Mouse (Mus musculus) neural tube, embryonic 12.5 days (tissue): ENCODE results near the gene Slc4a4. TPM values are rescaled to one million over a fixed set of nuclear protein-coding genes. Genes with fewer than 3 reads are reported as not detected.

Experiments
- ATAC-seq: fragments of 200-750 bp; cut with Nextera tagmentation; 2 replicates; pipeline ENCODE4 v1.8.0; 2017; ENCODE audit warnings: low read depth, mild to moderate bottlenecking, moderate TSS enrichment, moderate library complexity; ENCODE audit not compliant: low FRiP score
- H3K27ac ChIP-seq: fragments of 300-500 bp; sonication (generic); 2 replicates; pipeline ENCODE4 v1.5.1; 2016
- H3K27me3 ChIP-seq: fragments of 300-500 bp; sonication (generic); replicated peaks from 2 replicates; pipeline ENCODE4 v1.6.1; 2016; ENCODE audit warnings: mild to moderate bottlenecking
- H3K36me3 ChIP-seq: fragments of 300-500 bp; sonication (generic); 2 replicates; pipeline ENCODE4 v1.6.1; 2016; ENCODE audit warnings: mild to moderate bottlenecking
- H3K4me1 ChIP-seq: fragments of 300-500 bp; sonication (generic); 2 replicates; pipeline ENCODE4 v1.6.1; 2016
- H3K4me2 ChIP-seq: fragments of 300-500 bp; sonication (generic); replicated peaks from 2 replicates; pipeline ENCODE4 v1.6.1; 2016; ENCODE audit warnings: mild to moderate bottlenecking
- H3K4me3 ChIP-seq: fragments of 300-500 bp; sonication (generic); 2 replicates; pipeline ENCODE4 v1.5.1; 2016
- H3K9ac ChIP-seq: fragments of 300-500 bp; sonication (generic); 2 replicates; pipeline ENCODE4 v1.6.1; 2016; ENCODE audit warnings: mild to moderate bottlenecking
- H3K9me3 ChIP-seq: fragments of 300-500 bp; sonication (generic); 2 replicates; pipeline ENCODE4 v1.6.1; 2016; ENCODE audit warnings: mild to moderate bottlenecking
- WGBS: fragments of 180-500 bp; shearing (Covaris S2); methylation state at CpG from one replicate; pipeline ENCODE4 v1.1.7; 2016; 5-methylcytosine and 5-hydroxymethylcytosine counted together
- polyA plus RNA-seq: library from polyadenylated mRNA; unstranded; fragments of >200 nt; fragmentation: Nextera tagmentation; extraction: Ambion mirVana; gene quantifications from 2 replicates; pipeline ENCODE4 v1.2.1, GENCODE M21; 2016

Gene Slc4a4
- polyA plus RNA-seq, 1 experiment from 2014 or later: 3.9 TPM

DNA sequence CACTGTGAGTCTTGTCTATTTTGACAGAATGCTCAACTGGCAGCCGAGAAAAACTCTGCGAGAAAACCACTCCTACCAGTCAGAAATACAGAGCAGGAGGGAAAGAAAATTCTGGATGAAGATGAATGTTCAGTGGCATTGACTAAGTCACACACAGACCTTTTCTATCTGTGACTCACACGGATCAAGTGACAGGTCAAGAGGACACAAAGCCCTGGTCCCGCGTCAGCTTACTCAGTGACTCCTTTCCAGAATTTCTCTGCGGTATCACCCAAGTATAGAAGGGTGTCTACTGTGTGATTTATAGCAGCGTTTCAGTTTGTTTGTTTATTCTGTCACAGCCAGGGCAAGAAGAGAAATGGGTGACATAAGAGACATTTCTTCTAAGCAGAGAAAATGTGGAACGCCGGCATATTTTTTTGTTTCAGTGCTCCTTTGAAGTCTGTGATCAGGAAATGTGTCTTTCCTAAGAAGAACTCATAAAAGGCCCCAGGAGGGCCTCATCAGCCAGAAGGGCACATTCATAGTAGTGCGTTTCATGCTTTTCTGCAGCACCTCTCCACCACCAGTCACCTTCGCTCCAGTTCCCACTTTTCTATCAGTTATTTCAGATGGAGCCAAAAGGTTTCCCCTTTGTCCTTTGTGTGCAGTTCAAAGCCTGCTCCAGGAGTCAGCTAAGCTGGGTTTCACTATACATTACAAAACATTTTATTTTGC is 82.5 kb downstream of the Slc4a4 start:
- Histone ChIP-seq H3K27ac (no peak overlapping the region), H3K36me3 (no peaks in the 10 kb centered on the region), H3K27me3 (no peaks in the 10 kb centered on the region), H3K4me3 (no peak overlapping the region), H3K9ac (no peak overlapping the region), H3K9me3 (no peaks in the 10 kb centered on the region), H3K4me1 (no peaks in the 10 kb centered on the region), H3K4me2 (no peak overlapping the region)
- 27% methylated on average over 11 of the region's 11 CpGs for WGBS
- no peak for ATAC-seq

DNA sequence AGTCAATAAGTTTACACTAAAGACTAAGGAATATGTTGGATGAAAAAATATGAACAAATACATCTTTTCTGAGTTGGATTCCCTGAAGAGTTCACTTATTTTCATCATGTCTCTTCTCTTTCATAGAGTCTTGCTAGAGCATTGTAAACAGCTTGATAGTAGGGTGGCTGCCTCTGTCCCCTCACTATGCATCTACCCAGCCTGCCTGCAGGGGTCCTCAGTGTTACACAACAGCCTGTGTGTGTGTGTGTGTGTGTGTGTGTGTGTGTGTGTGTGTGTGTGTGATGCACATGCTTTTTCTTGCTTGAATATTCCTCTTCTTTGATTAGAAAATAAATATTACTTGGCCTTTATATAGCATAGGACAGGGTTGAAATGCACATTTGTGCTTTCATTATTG is 84.9 kb downstream of the Slc4a4 start:
- Histone ChIP-seq H3K4me1 (no peaks in the 10 kb centered on the region; the same call in 1 of the 2 replicates), H3K4me2 (no peak overlapping the region), H3K27me3 (no peaks in the 10 kb centered on the region), H3K36me3 (no peaks in the 10 kb centered on the region), H3K4me3 (no peak overlapping the region), H3K9ac (no peak overlapping the region), H3K9me3 (no peaks in the 10 kb centered on the region), H3K27ac (no peak overlapping the region)
- no peak for ATAC-seq

DNA sequence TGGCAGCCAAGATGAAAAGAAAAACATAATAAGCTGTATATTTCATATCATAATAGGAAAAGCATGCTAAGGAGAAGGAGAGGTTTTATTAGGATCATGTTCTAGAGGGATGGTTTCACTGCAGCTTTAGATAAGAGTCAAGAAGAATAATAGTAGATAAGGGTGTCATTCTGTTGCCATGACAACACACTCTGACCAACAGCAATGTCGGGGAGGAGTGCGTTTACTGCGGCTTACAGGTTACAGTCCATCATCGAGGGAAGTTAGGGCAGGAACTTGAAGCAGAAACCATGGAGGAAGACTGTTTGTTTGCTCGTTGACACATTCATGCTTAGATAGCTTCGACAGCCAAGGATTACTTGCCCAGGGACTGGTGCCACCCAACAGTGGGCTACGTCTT is 85.7 kb downstream of the Slc4a4 start:
- Histone ChIP-seq H3K9ac (no peak overlapping the region), H3K9me3 (no peaks in the 10 kb centered on the region), H3K4me2 (no peak overlapping the region), H3K4me1 (no peaks in the 10 kb centered on the region; the same call in 1 of the 2 replicates), H3K4me3 (no peak overlapping the region), H3K27ac (no peak overlapping the region), H3K27me3 (no peaks in the 10 kb centered on the region), H3K36me3 (no peaks in the 10 kb centered on the region)
- no peak for ATAC-seq
- WGBS: 77% methylated on average over 7 of the region's 7 CpGs

DNA sequence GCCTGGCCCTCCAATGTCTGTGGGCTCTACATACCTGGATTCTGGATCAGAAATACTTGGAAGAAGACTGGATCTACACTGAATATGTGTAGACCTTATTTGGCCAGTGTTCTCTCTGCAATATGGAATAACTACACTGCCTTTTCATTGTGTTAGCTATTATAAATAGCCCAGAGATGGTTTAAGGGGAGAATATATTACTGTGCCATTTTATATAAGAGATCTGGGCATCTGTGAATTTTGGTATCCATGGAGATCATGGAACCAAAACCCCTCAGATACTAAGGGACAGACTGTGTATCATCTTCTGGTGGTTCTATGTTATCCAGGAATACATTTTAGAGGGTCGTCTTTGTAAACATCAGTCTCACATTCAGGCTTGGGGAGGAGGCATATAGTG is 86.5 kb downstream of the Slc4a4 start:
- H3K4me3 ChIP-seq: no peak overlapping the region
- 92% methylated on average over 1 of the region's 1 CpGs for WGBS
- no peaks in the 10 kb centered on the region; the same call in 1 of the 2 replicates for H3K4me1 ChIP-seq
- ATAC-seq: no peak
- H3K9ac ChIP-seq: no peak overlapping the region
- no peak overlapping the region for H3K27ac ChIP-seq
- H3K36me3 ChIP-seq: no peaks in the 10 kb centered on the region
- H3K27me3 ChIP-seq: no peaks in the 10 kb centered on the region
- H3K4me2 ChIP-seq: no peak overlapping the region
- no peaks in the 10 kb centered on the region for H3K9me3 ChIP-seq

DNA sequence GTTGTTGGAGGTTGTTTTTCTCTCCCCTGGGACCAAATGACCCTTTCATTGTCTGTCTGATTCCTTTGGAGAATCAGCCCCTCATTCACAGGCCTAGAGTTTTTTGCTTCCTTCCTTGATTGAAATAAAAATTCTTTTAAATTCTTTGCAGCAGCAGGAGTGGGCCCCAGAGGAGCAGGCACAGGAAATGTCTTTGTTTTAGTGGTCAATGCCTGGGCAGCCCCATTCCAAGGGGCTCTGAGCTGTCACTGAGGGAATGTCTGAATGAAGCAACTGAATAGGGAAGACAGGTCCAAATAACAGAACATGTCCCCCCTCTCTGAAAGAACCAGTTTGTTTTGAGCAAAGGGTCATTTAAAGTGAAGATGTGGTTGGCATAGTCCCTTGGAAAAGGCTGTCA is 89.1 kb downstream of the Slc4a4 start:
- no peak overlapping the region for H3K9ac ChIP-seq
- no peak overlapping the region for H3K4me2 ChIP-seq
- no peaks in the 10 kb centered on the region; the same call in 1 of the 2 replicates for H3K4me1 ChIP-seq
- H3K27ac ChIP-seq: no peak overlapping the region
- no peaks in the 10 kb centered on the region for H3K27me3 ChIP-seq
- no peak for ATAC-seq
- H3K9me3 ChIP-seq: no peaks in the 10 kb centered on the region
- H3K36me3 ChIP-seq: no peaks in the 10 kb centered on the region
- no peak overlapping the region for H3K4me3 ChIP-seq

DNA sequence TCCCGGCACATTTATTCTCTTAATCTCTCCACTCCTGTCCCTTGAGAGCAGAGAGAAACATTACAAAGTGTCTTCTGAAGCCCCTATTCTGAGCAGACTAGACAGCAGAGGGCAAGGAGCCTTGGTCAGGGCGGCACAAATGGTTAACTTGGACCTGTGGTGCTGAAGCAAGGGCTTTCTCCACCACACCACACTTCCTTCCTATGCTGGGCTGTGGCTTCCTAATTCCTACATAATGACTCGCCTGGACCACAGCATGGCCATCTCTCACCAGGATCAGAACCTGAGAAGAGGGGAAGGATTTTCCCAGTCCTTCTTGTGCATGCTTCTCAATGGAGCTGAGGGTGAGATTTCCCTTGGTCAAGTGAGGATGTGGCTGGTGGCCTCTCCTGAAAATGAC is 89.8 kb downstream of the Slc4a4 start:
- H3K36me3 ChIP-seq: no peaks in the 10 kb centered on the region
- H3K4me3 ChIP-seq: no peak overlapping the region
- H3K4me2 ChIP-seq: no peak overlapping the region
- H3K27me3 ChIP-seq: no peaks in the 10 kb centered on the region
- no peak overlapping the region for H3K27ac ChIP-seq
- no peak for ATAC-seq
- H3K4me1 ChIP-seq: no peaks in the 10 kb centered on the region; the same call in 1 of the 2 replicates
- no peak overlapping the region for H3K9ac ChIP-seq
- WGBS: 72% methylated on average over 3 of the region's 3 CpGs
- H3K9me3 ChIP-seq: no peaks in the 10 kb centered on the region

DNA sequence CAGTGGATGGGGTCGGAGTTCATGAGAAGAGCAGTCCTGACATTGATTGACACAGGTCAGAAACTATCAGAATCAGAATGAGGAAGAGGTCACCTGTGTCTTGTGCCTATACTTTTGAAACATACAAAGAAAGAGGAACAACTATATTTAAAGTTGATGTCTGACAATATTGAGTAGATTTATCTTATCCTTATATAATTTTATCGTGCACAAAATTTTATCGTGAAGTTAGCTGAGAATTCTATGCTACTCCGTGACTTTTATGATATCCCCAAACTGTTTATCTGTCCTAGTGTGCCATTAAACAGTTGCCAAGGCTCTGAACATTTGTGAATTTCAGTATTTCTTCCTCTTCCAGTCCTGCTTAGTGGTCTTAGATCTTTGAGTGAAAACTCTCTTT is 94.1 kb downstream of the Slc4a4 start:
- Histone ChIP-seq H3K36me3 (no peaks in the 10 kb centered on the region), H3K4me3 (no peak overlapping the region), H3K9me3 (no peaks in the 10 kb centered on the region), H3K9ac (no peak overlapping the region), H3K4me2 (no peak overlapping the region), H3K27ac (no peak overlapping the region), H3K27me3 (no peaks in the 10 kb centered on the region), H3K4me1 (no peaks in the 10 kb centered on the region; the same call in 1 of the 2 replicates)
- 95% methylated on average over 4 of the region's 4 CpGs for WGBS
- no peak for ATAC-seq

DNA sequence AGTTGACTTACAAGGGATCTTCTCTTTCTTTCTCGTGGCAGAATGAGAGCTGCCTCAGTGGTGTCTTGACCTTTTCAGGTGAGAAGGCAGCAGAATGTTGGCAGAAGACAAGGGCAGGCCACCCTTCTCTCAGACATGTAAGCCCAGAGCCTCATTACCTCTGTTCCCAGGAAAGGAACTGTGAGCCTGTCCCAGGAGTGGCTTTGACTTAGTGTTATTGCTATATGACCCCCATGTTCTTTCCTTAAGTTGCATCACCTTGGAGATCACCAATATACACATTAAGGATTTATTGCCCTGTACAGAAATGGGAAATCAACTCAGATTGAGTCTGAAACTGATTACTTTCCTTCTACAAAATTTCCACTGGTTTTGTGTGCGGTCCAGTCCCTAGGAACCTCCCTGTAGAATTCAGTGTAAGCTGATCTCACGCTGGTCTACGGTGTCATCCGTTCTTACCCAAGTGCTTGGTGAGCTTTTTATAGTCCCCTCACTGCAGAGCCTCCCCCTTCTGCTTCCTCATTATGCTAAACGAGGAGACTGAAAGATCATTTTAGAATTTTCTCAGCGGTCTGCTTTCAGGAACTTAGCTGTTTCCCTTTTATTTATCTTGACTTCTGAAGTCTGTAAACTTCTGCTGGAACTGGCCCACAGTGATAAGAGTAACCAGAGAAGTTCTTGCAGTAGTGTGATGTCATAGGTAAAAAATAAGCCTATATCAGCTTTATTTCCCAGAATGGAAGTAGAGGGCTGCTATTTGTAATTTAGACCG is 94.8 kb downstream of the Slc4a4 start:
- no peak for ATAC-seq
- Histone ChIP-seq H3K4me1 (no peaks in the 10 kb centered on the region), H3K27me3 (no peaks in the 10 kb centered on the region), H3K4me3 (no peak overlapping the region), H3K4me2 (no peak overlapping the region), H3K27ac (no peak overlapping the region), H3K9me3 (no peaks in the 10 kb centered on the region), H3K9ac (no peak overlapping the region), H3K36me3 (no peaks in the 10 kb centered on the region)
- WGBS: 50% methylated on average over 8 of the region's 8 CpGs

DNA sequence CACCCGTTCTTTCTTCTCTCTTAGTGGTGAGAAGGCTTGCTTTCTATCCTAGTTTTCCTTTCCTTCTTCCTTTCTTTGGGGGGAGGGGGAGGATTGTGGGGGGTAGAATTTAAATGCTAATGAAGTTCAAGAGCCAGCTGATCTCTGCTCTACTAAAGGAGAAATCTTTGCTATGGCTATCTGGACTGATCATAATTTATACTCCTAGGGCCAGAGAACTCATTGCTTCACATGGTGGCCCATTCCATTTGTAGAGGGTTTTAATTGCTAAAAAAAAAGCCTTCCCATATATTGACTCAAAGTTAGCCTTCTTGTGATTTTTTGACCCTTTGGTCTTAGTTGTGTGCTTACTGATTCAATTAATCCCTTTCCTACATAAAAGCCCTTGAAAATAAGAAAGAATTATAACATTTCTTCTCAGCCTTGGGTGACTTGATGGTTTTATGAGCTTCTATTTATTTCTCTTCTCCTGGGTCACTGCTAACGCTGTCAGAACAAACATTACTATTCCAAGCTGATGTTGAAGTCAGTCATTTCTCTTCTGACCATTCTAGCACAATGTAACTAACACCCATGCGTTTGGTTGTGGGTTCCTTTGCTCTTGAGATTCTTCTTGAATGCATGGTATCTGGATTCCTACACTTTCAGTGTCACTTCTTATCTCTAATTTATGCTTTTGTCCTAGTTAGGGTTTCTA is 95.6 kb downstream of the Slc4a4 start:
- Histone ChIP-seq H3K4me1 (no peaks in the 10 kb centered on the region), H3K4me3 (no peak overlapping the region), H3K4me2 (no peak overlapping the region), H3K27me3 (no peaks in the 10 kb centered on the region), H3K27ac (no peak overlapping the region), H3K36me3 (no peaks in the 10 kb centered on the region), H3K9me3 (no peaks in the 10 kb centered on the region), H3K9ac (no peak overlapping the region)
- 70% methylated on average over 3 of the region's 3 CpGs for WGBS
- no peak for ATAC-seq

DNA sequence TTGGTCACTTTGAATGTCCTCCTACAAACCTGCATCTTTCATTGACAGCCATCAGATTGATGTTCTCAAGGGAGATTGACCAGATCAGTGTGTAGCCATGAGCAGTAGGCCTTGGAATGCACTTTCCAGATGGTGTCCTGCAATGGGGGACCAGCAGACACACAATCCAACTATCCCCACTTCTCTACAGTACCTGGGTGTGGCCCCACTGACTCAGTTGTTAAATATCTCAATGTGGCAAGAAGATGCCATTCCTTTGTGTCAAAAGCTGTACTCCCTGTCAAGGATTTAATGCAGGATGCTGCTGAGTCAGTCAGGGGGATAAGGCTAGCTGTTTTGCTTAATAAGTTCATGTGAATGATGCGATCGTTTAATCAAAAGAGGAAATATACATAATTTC is 96.6 kb downstream of the Slc4a4 start:
- Histone ChIP-seq H3K27ac (no peak overlapping the region), H3K4me2 (no peak overlapping the region), H3K4me3 (no peak overlapping the region), H3K4me1 (no peaks in the 10 kb centered on the region), H3K9me3 (no peaks in the 10 kb centered on the region), H3K36me3 (no peaks in the 10 kb centered on the region), H3K9ac (no peak overlapping the region), H3K27me3 (no peaks in the 10 kb centered on the region)
- ATAC-seq: no peak
- 96% methylated on average over 2 of the region's 2 CpGs for WGBS

DNA sequence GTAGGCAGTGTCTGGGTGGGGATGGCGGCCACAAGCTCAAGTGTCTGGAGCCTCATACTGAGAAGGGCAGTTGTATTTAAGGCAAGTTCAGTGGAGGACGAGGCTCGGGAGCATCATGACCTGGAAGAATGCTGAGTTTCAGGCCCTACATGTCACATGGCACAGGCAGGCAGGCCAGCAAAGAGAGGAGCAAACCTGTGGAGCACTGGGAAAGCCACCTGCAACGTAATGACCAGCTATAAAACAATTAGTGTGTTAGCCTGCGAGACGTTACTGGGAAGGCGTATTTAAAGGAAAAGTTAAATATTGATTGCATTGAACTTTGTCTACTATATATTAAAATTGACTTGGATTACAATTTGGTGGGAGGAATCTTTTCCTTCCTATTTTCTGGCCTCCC is 97.0 kb downstream of the Slc4a4 start:
- Histone ChIP-seq H3K9ac (no peak overlapping the region), H3K4me3 (no peak overlapping the region), H3K9me3 (no peaks in the 10 kb centered on the region), H3K27ac (no peak overlapping the region), H3K4me1 (no peaks in the 10 kb centered on the region), H3K4me2 (no peak overlapping the region), H3K36me3 (no peaks in the 10 kb centered on the region), H3K27me3 (no peaks in the 10 kb centered on the region)
- 49% methylated on average over 7 of the region's 7 CpGs for WGBS
- ATAC-seq: no peak

DNA sequence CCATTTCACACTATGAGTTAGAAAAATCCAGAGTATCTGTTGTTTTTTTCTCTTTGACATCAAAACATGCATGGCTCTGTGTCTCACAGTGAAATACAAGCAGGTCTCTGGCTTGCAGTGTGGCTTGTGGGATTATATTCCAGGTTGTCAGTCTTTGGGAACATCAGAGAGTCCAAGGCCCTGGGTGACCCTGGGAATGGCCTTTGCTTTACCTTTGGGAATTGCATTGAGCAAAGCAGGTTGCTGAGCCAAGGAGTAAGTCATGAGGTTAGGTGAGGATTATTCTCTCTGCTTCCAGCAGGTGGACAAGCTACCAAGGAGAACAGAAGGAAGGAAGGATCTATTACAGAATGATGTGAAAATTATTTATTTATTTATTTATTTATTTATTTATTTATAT is 102.4 kb downstream of the Slc4a4 start:
- Histone ChIP-seq H3K4me1 (no peaks in the 10 kb centered on the region), H3K27me3 (no peaks in the 10 kb centered on the region), H3K4me3 (no peak overlapping the region), H3K9ac (no peak overlapping the region), H3K4me2 (no peak overlapping the region), H3K9me3 (no peaks in the 10 kb centered on the region), H3K36me3 (no peaks in the 10 kb centered on the region), H3K27ac (no peak overlapping the region)
- no peak for ATAC-seq
